ENCODE assay signal across 26 mouse cellular contexts in the genomic region with DNA sequence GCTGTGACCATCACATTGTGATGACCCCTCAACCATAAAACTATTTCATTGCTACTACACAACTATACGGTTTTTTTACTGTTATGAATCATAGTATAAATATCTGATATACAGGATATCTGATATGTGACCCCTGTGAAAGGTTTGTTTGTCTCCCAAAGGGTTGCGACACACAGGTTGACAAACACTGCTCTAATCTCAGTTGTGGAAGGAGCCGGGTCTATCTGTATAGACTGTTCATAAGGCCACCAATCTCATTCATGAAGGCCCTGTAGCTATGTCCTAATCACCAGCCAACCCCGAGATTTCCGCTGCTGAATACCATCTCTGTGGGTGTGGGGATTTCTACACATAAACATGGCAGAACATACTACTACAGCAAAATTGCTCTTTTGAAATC.
"Had no signal": no experiment of that assay in that cellular context is flagged by ENCODE, and none has a peak within 500 bp of the region (broad histone marks: within the 10 kb centered on the region; RNA-seq: fewer than 3 reads in every experiment).

No protein-coding gene starts in this region.

- H3K4me1 ChIP-seq: heart, embryonic 13.5 days; heart, embryonic 15.5 days; hindbrain, embryonic 13.5 days; hindbrain, embryonic 15.5 days; limb, embryonic 13.5 days; limb, embryonic 15.5 days; liver, embryonic 15.5 days had no signal

- H3K27ac ChIP-seq: heart, adult 2 months; heart, embryonic 13.5 days; heart, embryonic 15.5 days; hindbrain, embryonic 13.5 days; hindbrain, embryonic 15.5 days; hindbrain, postnatal 0 days; kidney, embryonic 15.5 days; kidney, postnatal 0 days; limb, embryonic 13.5 days; limb, embryonic 15.5 days; liver, embryonic 15.5 days had no signal

- DNase-seq: gastrocnemius, postnatal 14 days; gastrocnemius, postnatal 36 days; heart, adult 11 months; heart, adult 2 months; heart, postnatal 14 days; heart, postnatal 36 days; kidney, adult 11 months; kidney, adult 2 months; kidney, adult 9 months; kidney, postnatal 14 days; kidney, postnatal 36 days; layer of hippocampus, adult 9-11 months; layer of hippocampus, postnatal 36 days; left cerebral cortex, postnatal 4 days had no signal

- ATAC-seq: hindbrain, postnatal 0 days; intestine, embryonic 16.5 days had no signal

- H3K9me3 ChIP-seq: heart, embryonic 13.5 days; heart, embryonic 15.5 days; hindbrain, embryonic 13.5 days; hindbrain, embryonic 15.5 days; kidney, embryonic 15.5 days; limb, embryonic 13.5 days; limb, embryonic 15.5 days; liver, embryonic 15.5 days had no signal

- H3K36me3 ChIP-seq: heart, embryonic 13.5 days; heart, embryonic 15.5 days; hindbrain, embryonic 13.5 days; hindbrain, embryonic 15.5 days; kidney, embryonic 15.5 days; limb, embryonic 13.5 days; limb, embryonic 15.5 days; liver, embryonic 15.5 days had no signal

- H3K27me3 ChIP-seq: heart, embryonic 13.5 days; heart, embryonic 15.5 days; hindbrain, embryonic 13.5 days; hindbrain, embryonic 15.5 days; kidney, embryonic 15.5 days; limb, embryonic 13.5 days; limb, embryonic 15.5 days; liver, embryonic 15.5 days had no signal

- H3K9ac ChIP-seq: heart, embryonic 13.5 days; heart, embryonic 15.5 days; hindbrain, embryonic 13.5 days; hindbrain, embryonic 15.5 days; kidney, embryonic 15.5 days; limb, embryonic 13.5 days; limb, embryonic 15.5 days; liver, embryonic 15.5 days had no signal

- H3K4me2 ChIP-seq: heart, embryonic 11.5 days; heart, embryonic 13.5 days; heart, embryonic 15.5 days; hindbrain, embryonic 13.5 days; hindbrain, embryonic 15.5 days; kidney, embryonic 15.5 days; limb, embryonic 13.5 days; limb, embryonic 15.5 days; liver, embryonic 15.5 days had no signal

- H3K4me3 ChIP-seq: heart, adult 2 months; heart, embryonic 13.5 days; heart, embryonic 15.5 days; hindbrain, embryonic 13.5 days; hindbrain, embryonic 15.5 days; kidney, embryonic 15.5 days; limb, embryonic 13.5 days; limb, embryonic 15.5 days; liver, embryonic 15.5 days had no signal
